Mouse (Mus musculus): Measurements from ENCODE around the gene Rab36.

Gene Rab36

GRCm38 (mm10) chr10:75052902-75053301, 16.0 kb downstream of the Rab36 start:
- Histone ChIP-seq H3K9me3 (ENCODE audit: low read length) (no peaks in the 10 kb centered on the region), H3K27me3 (ENCODE audit: insufficient read depth, low read length) (peaks cover 54% of the 10 kb centered on the region), H3K4me1 (replicated peaks; ENCODE audit: low read depth, low read length) (no peaks in the 10 kb centered on the region; the same call in 1 of the 2 replicates), H3K4me3 (replicated peaks; ENCODE audit: low read length) (no peak overlapping the region), H3K36me3 (ENCODE audit: insufficient read depth, low read length) (no peaks in the 10 kb centered on the region)
- no peak for TF ChIP-seq NANOG (IDR thresholded peaks at IDR 0.05; ENCODE audit: borderline replicate concordance, low read length)
- TF ChIP-seq CTCF (conservative IDR thresholded peaks at IDR 0.05; ENCODE audit: low read length): no peak
- no peak for TF ChIP-seq POU5F1 (IDR thresholded peaks at IDR 0.05; ENCODE audit: borderline replicate concordance, low read length)

- Histone ChIP-seq H3K4me1 (replicated peaks; ENCODE audit: low read depth, low read length) (peaks cover 2% of the 10 kb centered on the region; the same call in 1 of the 2 replicates), H3K36me3 (ENCODE audit: insufficient read depth, low read length) (no peaks in the 10 kb centered on the region), H3K9me3 (ENCODE audit: low read length) (no peaks in the 10 kb centered on the region), H3K27me3 (ENCODE audit: insufficient read depth, low read length) (peaks cover 52% of the 10 kb centered on the region), H3K4me3 (replicated peaks; ENCODE audit: low read length) (no peak overlapping the region)
- TF ChIP-seq POU5F1 (IDR thresholded peaks at IDR 0.05; ENCODE audit: borderline replicate concordance, low read length) (no peak), CTCF (conservative IDR thresholded peaks at IDR 0.05; ENCODE audit: low read length) (no peak), NANOG (IDR thresholded peaks at IDR 0.05; ENCODE audit: borderline replicate concordance, low read length) (no peak)
Measured at GRCm38 (mm10) chr10:75053655-75054054, 16.8 kb downstream of the Rab36 start.

- no peaks in the 10 kb centered on the region for H3K36me3 ChIP-seq (ENCODE audit: insufficient read depth, low read length)
- H3K4me3 ChIP-seq (replicated peaks; ENCODE audit: low read length): no peak overlapping the region
- no peak for TF ChIP-seq POU5F1 (IDR thresholded peaks at IDR 0.05; ENCODE audit: borderline replicate concordance, low read length)
- peaks cover 48% of the 10 kb centered on the region for H3K27me3 ChIP-seq (ENCODE audit: insufficient read depth, low read length)
- H3K9me3 ChIP-seq (ENCODE audit: low read length): no peaks in the 10 kb centered on the region
- H3K4me1 ChIP-seq (replicated peaks; ENCODE audit: low read depth, low read length): peaks cover 7% of the 10 kb centered on the region; the same call in 1 of the 2 replicates
Measured at GRCm38 (mm10) chr10:75054125-75054524, 17.3 kb downstream of the Rab36 start.

- no peak for TF ChIP-seq CTCF (conservative IDR thresholded peaks at IDR 0.05; ENCODE audit: low read length)
- no peak for TF ChIP-seq POU5F1 (IDR thresholded peaks at IDR 0.05; ENCODE audit: borderline replicate concordance, low read length)
- TF ChIP-seq NANOG (IDR thresholded peaks at IDR 0.05; ENCODE audit: borderline replicate concordance, low read length): no peak
- Histone ChIP-seq H3K36me3 (ENCODE audit: insufficient read depth, low read length) (no peaks in the 10 kb centered on the region), H3K27me3 (ENCODE audit: insufficient read depth, low read length) (peaks cover 44% of the 10 kb centered on the region), H3K4me3 (replicated peaks; ENCODE audit: low read length) (no peak overlapping the region), H3K4me1 (replicated peaks; ENCODE audit: low read depth, low read length) (peaks cover 18% of the 10 kb centered on the region), H3K9me3 (ENCODE audit: low read length) (no peaks in the 10 kb centered on the region)
Measured at GRCm38 (mm10) chr10:75055672-75056071, 18.8 kb downstream of the Rab36 start.

GRCm38 (mm10) chr10:75056255-75056654, 19.4 kb downstream of the Rab36 start:
- Histone ChIP-seq H3K9me3 (ENCODE audit: low read length) (no peaks in the 10 kb centered on the region), H3K4me1 (replicated peaks; ENCODE audit: low read depth, low read length) (peaks cover 18% of the 10 kb centered on the region), H3K4me3 (replicated peaks; ENCODE audit: low read length) (no peak overlapping the region), H3K36me3 (ENCODE audit: insufficient read depth, low read length) (no peaks in the 10 kb centered on the region), H3K27me3 (ENCODE audit: insufficient read depth, low read length) (peaks cover 46% of the 10 kb centered on the region)
- no peak for TF ChIP-seq POU5F1 (IDR thresholded peaks at IDR 0.05; ENCODE audit: borderline replicate concordance, low read length)
- no peak for TF ChIP-seq CTCF (conservative IDR thresholded peaks at IDR 0.05; ENCODE audit: low read length)
- TF ChIP-seq NANOG (IDR thresholded peaks at IDR 0.05; ENCODE audit: borderline replicate concordance, low read length): no peak

- Histone ChIP-seq H3K4me1 (replicated peaks; ENCODE audit: low read depth, low read length) (peaks cover 38% of the 10 kb centered on the region), H3K36me3 (ENCODE audit: insufficient read depth, low read length) (0 out of 2 replicates have a peak, but pooled peaks cover 5% of the 10 kb centered on the region), H3K9me3 (ENCODE audit: low read length) (no peaks in the 10 kb centered on the region), H3K27me3 (ENCODE audit: insufficient read depth, low read length) (peaks cover 47% of the 10 kb centered on the region), H3K4me3 (replicated peaks; ENCODE audit: low read length) (no peak overlapping the region)
- TF ChIP-seq POU5F1 (IDR thresholded peaks at IDR 0.05; ENCODE audit: borderline replicate concordance, low read length) (no peak), NANOG (IDR thresholded peaks at IDR 0.05; ENCODE audit: borderline replicate concordance, low read length) (no peak), CTCF (conservative IDR thresholded peaks at IDR 0.05; ENCODE audit: low read length) (no peak)
Measured at GRCm38 (mm10) chr10:75058336-75058735, 21.5 kb downstream of the Rab36 start.

- TF ChIP-seq NANOG (IDR thresholded peaks at IDR 0.05; ENCODE audit: borderline replicate concordance, low read length): no peak
- Histone ChIP-seq H3K4me3 (replicated peaks; ENCODE audit: low read length) (no peak overlapping the region), H3K9me3 (ENCODE audit: low read length) (no peaks in the 10 kb centered on the region), H3K4me1 (replicated peaks; ENCODE audit: low read depth, low read length) (peaks cover 43% of the 10 kb centered on the region), H3K27me3 (ENCODE audit: insufficient read depth, low read length) (peaks cover 49% of the 10 kb centered on the region), H3K36me3 (ENCODE audit: insufficient read depth, low read length) (0 out of 2 replicates have a peak, but pooled peaks cover 10% of the 10 kb centered on the region)
Measured at GRCm38 (mm10) chr10:75058761-75059395, 22.0 kb downstream of the Rab36 start.

- TF ChIP-seq NANOG (IDR thresholded peaks at IDR 0.05; ENCODE audit: borderline replicate concordance, low read length) (no peak), CTCF (conservative IDR thresholded peaks at IDR 0.05; ENCODE audit: low read length) (peak; percentile 40)
- Histone ChIP-seq H3K9me3 (ENCODE audit: low read length) (no peaks in the 10 kb centered on the region), H3K4me1 (replicated peaks; ENCODE audit: low read depth, low read length) (peaks cover 43% of the 10 kb centered on the region), H3K36me3 (ENCODE audit: insufficient read depth, low read length) (0 out of 2 replicates have a peak, but pooled peaks cover 10% of the 10 kb centered on the region), H3K4me3 (replicated peaks; ENCODE audit: low read length) (peak overlapping the region; percentile 87; the same call in 1 of the 2 replicates), H3K27me3 (ENCODE audit: insufficient read depth, low read length) (peaks cover 46% of the 10 kb centered on the region)
Measured at GRCm38 (mm10) chr10:75059396-75059795, 22.5 kb downstream of the Rab36 start.

Data from E14TG2a.4 (cell line).